Mouse (Mus musculus) gastrocnemius, postnatal 4 days (tissue): ENCODE data around the gene Ndufa11. TPM values are rescaled to one million over a fixed set of nuclear protein-coding genes. Genes with fewer than 3 reads are reported as not detected.
A peak's percentile ranks its signal among the peaks of the same experiment; 100 is the strongest.

ENCODE experiments used
- DNase-seq, 2 experiments: peaks; one replicate each; pipeline ENCODE4 v3.0.0; 2021 to 2022; ENCODE audit warnings: low spot score in 2 of 2, mixed read lengths in 2 of 2
- total RNA-seq, 2 experiments: library from RNA; stranded (reverse); gene quantifications; 2 replicates each; pipeline ENCODE4 v1.2.3; 2021

Ndufa11 gene
- total RNA-seq, 2 experiments from 2014 or later = 358 to 365 TPM

- no peak for DNase-seq
Observed at GRCm38 (mm10) chr17:56715360-56715759, 2.2 kb upstream of the Ndufa11 start.

GRCm38 (mm10) chr17:56715914-56716654 lies 1.5 kb upstream of the Ndufa11 start:
- DNase-seq = no peak

GRCm38 (mm10) chr17:56716655-56717362 lies 758 bp upstream of the Ndufa11 start:
- DNase-seq = peak; percentile 89 to 95

GRCm38 (mm10) chr17:56722441-56722840 lies 4.9 kb downstream of the Ndufa11 start:
- DNase-seq = no peak

- DNase-seq = no peak
Observed at GRCm38 (mm10) chr17:56723419-56724161, 6.0 kb downstream of the Ndufa11 start.

- DNase-seq = no peak
Observed at GRCm38 (mm10) chr17:56727029-56727649, 9.6 kb downstream of the Ndufa11 start.

- no peak for DNase-seq
Observed at GRCm38 (mm10) chr17:56727659-56728058, 10.1 kb downstream of the Ndufa11 start.

- no peak for DNase-seq
Observed at GRCm38 (mm10) chr17:56728117-56728516, 10.6 kb downstream of the Ndufa11 start.

- DNase-seq = no peak
Observed at GRCm38 (mm10) chr17:56729151-56729550, 11.6 kb downstream of the Ndufa11 start.

GRCm38 (mm10) chr17:56729656-56730055 lies 12.1 kb downstream of the Ndufa11 start:
- no peak for DNase-seq

- no peak for DNase-seq
Observed at GRCm38 (mm10) chr17:56736534-56736933, 19.0 kb downstream of the Ndufa11 start.

GRCm38 (mm10) chr17:56738221-56738620 lies 20.7 kb downstream of the Ndufa11 start:
- DNase-seq = no peak

- DNase-seq = no peak
Observed at GRCm38 (mm10) chr17:56740118-56740787, 22.7 kb downstream of the Ndufa11 start.

GRCm38 (mm10) chr17:56740788-56741160 lies 23.2 kb downstream of the Ndufa11 start:
- DNase-seq = no peak

GRCm38 (mm10) chr17:56744173-56744572 lies 26.6 kb downstream of the Ndufa11 start:
- no peak for DNase-seq

- DNase-seq = no peak
Observed at GRCm38 (mm10) chr17:56751404-56752072, 34.0 kb downstream of the Ndufa11 start.

- DNase-seq = peak in 1 of 2 experiments; percentile 33
Observed at GRCm38 (mm10) chr17:56753452-56753851, 35.9 kb downstream of the Ndufa11 start.

GRCm38 (mm10) chr17:56754271-56755185 lies 37.0 kb downstream of the Ndufa11 start:
- no peak for DNase-seq

GRCm38 (mm10) chr17:56756703-56757399 lies 39.3 kb downstream of the Ndufa11 start:
- DNase-seq = peak in 1 of 2 experiments; percentile 33
